Mouse (Mus musculus): ENCODE data around the gene Cpne4.

DNA sequence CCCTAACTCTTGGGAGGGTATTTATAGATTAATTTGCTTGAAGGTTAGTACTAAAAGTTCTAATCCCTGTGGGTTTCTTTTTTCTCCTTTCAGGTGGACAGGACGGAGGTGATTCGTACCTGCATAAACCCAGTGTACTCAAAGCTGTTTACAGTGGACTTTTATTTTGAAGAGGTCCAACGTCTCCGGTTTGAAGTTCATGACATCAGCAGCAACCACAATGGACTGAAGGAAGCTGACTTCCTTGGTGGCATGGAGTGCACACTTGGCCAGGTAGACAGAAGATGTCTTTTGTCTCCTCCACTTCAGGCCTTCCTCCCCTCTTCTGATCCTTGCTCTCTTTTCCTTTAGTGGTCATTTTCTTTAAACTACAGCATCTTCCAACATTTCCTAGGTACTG is 325.5 kb downstream of the Cpne4 start:
- TF ChIP-seq CTCF (IDR thresholded peaks at IDR 0.05; ENCODE audit: extremely low read depth, insufficient read depth, insufficient read length, insufficient replicate concordance), result no peak
- no peak for TF ChIP-seq POLR2A (IDR thresholded peaks at IDR 0.05; ENCODE audit: low read depth, low read length)
